Mouse (Mus musculus) frontal cortex, adult (tissue): ENCODE measurements around the gene Gm13762.
"Not testable (repeated sequence)": the region's sequence is repeated elsewhere in the genome, so short reads cannot be mapped to it uniquely, and the experiment has no call there.

Experiments
- ATAC-seq: cut with Nextera tagmentation; 2 replicates; pipeline ENCODE4 v1.9.2; 2017; ENCODE audit warnings: mild to moderate bottlenecking, moderate library complexity, mixed read lengths; ENCODE audit not compliant: low TSS enrichment

The Gm13762 gene

DNA sequence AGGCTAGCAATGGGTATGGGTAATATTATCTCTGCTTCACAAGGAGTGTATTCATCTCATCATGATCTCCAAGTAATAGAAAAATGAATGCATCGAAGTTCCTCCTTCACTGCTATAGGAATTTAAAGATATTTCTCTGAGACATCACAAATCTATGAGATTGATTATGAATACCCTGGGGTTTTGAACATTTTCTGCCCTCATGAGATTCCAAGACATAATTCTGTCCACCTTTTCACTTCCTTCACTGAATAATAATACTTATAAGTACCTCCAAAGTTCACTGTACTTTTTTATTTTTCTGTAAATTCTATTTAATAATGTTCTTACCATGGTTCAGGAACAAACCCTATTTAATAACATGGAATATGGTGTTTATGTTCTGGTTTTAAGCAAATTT is at the start of gene Gm13762:
Gene Gm13762, minus strand, starts transcription at position 101 of the 400 bp plus-strand sequence.
- ATAC-seq: no peak

DNA sequence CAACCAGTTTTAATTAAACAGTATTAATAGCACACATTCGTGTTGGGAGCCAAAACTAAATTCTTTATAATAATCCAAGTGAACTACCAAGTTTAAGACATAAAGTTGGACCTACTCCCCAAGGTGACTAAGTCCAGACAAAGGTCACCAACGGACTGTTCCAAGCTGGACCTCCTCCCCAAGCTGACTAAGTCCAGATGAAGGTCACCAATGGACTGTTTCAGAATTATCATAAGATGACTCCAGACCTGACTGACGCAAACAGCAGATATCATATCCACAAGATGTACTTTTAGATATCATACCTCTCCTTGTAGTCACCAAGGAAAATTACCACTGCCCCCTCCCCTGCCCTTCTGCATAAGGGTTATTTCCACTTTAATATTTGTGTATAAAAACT is 41.4 kb upstream of the Gm13762 start:
- ATAC-seq: not testable (repeated sequence)

DNA sequence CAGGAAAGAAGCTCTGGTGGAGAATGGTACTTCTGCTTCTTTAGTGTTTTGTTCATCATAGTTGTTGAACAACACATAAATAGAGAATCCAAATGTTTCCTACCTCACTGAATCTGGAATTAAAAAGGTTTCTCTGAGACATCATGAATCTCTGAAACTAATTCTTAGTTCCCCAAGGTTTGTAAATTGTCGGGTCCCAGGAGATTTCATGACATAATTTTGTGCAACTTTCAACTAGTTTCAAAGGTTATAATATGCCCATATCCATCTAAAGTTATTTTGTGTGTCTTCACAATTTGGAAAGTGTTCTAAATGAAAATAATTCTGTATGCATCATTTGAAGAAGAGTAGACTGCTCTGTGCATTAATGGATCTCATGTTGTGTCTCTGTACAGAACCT is 38.2 kb upstream of the Gm13762 start, which contains the start of gene Olfr1216:
Gene Olfr1216, minus strand, starts transcription at position 101 of the 400 bp plus-strand sequence.
- no peak for ATAC-seq

DNA sequence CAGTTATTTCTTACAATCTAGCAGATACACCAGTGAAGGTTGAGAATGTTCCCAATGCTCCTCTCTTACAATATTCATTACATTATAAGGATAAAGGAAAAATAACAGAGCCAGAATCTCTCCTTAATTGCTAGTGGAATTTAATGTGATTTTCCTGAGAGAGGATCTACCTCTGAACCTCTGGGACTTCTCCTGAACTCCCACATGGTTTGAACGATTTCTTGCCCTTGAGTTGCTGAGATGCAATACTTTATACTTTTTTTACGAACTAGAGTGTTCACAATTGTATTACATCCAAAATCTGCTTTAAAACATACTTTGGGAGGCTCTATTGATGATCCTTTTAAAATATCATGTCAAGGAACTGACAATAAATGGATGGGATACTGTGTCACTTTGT is 26.8 kb upstream of the Gm13762 start, which contains the start of gene Olfr1215:
Gene Olfr1215, minus strand, starts transcription at position 101 of the 400 bp plus-strand sequence.
- ATAC-seq: no peak

DNA sequence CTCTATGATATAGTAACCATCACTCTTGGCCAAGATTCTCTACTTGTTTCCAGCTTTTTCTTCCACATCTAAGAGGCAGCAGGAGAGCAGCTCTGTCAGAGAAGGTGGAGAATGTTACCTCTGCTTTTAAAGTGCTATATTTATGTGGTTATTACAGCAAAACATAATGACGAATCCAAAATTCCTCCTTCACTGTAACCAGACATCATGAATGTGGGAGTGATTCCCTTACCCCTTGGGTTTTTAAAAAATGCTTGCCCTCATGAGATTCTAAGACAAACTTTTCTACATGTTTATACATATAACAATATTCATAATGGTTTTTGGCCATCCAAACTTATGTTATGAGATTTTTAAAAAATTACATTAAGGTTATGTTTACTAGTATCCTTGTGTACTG is 12.5 kb upstream of the Gm13762 start, which contains the start of gene Olfr1214:
Gene Olfr1214, minus strand, starts transcription at position 101 of the 400 bp plus-strand sequence.
- no peak for ATAC-seq

DNA sequence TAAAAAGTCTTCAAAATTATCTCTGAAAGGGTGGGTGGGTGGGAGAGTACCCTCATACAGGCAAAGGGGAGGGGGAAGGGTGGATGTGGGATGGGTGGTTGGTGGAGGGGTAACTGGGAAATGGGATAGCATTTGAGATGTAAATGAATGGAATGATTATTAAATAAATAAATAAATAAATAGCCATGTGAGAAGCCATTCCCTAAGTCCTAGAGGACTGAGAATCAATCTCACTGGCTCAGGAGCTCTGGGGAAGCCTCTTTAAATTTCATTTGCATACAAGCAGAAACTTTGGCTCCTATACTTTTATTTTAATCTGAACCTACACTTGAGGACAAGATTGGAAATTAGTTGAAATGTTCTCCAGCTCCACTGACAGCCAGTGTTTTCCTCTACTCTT is 26.4 kb downstream of the Gm13762 start, which contains the start of gene Olfr1212:
Gene Olfr1212, plus strand, starts transcription at position 301 of the 400 bp plus-strand sequence.
- no peak for ATAC-seq

DNA sequence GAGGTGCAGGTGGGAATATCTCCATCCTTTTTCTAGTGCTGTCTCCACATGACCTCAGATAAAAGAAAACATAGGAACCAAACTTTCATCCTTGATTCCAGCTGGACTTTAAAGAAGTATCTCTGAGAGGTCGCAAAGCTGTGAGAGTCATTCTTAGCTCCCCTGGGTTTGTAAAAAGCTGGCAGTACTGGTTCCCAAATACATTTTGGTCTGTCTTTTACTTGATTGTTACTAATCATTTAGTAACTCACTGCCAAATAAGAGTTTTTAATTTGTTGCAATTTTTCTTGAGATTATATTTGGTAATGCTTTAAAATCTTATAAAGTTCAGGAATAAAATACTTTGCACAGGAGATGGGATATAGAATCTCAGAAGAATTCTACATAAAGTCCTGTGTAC is 42.1 kb downstream of the Gm13762 start, which contains the start of gene Olfr1211:
Gene Olfr1211, minus strand, starts transcription at position 101 of the 400 bp plus-strand sequence.
- ATAC-seq: no peak
